Mouse (Mus musculus): ENCODE data around the gene Gucy2c. TPM values are rescaled to one million over a fixed set of nuclear protein-coding genes. Genes with fewer than 3 reads are reported as not detected.

Gucy2c gene
- polyA plus RNA-seq, 1 experiment, result not detected

- no peak overlapping the region for H3K4me3 ChIP-seq (replicated peaks; ENCODE audit: control insufficient read depth, low read depth, low read length)
- WGBS, result 85% methylated on average over 9 of the region's 9 CpGs
- H3K4me1 ChIP-seq (ENCODE audit: control insufficient read depth, insufficient read depth, low read length), result peaks cover 1% of the 10 kb centered on the region; the same call in 1 of the 2 replicates
- H3K27ac ChIP-seq (ENCODE audit: control insufficient read depth, insufficient read depth, low read depth, low read length, poor library complexity), result no peak overlapping the region
- TF ChIP-seq POLR2A (IDR thresholded peaks at IDR 0.05; ENCODE audit: borderline replicate concordance, control insufficient read depth, low read depth, low read length) (no peak), CTCF (IDR thresholded peaks at IDR 0.05; ENCODE audit: control insufficient read depth, insufficient read depth, low read length) (no peak)
These were observed 1.2 kb upstream of the Gucy2c start for GRCm38 (mm10) chr6:136782761-136783160.

GRCm38 (mm10) chr6:136782146-136782545, 581 bp upstream of the Gucy2c start:
- WGBS, result 71% methylated on average over 12 of the region's 12 CpGs
- no peak for TF ChIP-seq CTCF (IDR thresholded peaks at IDR 0.05; ENCODE audit: control insufficient read depth, insufficient read depth, low read length)
- H3K4me3 ChIP-seq (replicated peaks; ENCODE audit: control insufficient read depth, low read depth, low read length), result no peak overlapping the region
- H3K27ac ChIP-seq (ENCODE audit: control insufficient read depth, insufficient read depth, low read depth, low read length, poor library complexity), result no peak overlapping the region
- peaks cover 1% of the 10 kb centered on the region; the same call in 1 of the 2 replicates for H3K4me1 ChIP-seq (ENCODE audit: control insufficient read depth, insufficient read depth, low read length)

GRCm38 (mm10) chr6:136776392-136776791, 5.2 kb downstream of the Gucy2c start:
- Histone ChIP-seq H3K4me3 (replicated peaks; ENCODE audit: control insufficient read depth, low read depth, low read length) (no peak overlapping the region), H3K27ac (ENCODE audit: control insufficient read depth, insufficient read depth, low read depth, low read length, poor library complexity) (no peak overlapping the region), H3K4me1 (ENCODE audit: control insufficient read depth, insufficient read depth, low read length) (no peaks in the 10 kb centered on the region)
- 77% methylated on average over 1 of the region's 1 CpGs for WGBS
- no peak for TF ChIP-seq CTCF (IDR thresholded peaks at IDR 0.05; ENCODE audit: control insufficient read depth, insufficient read depth, low read length)
- no peak for TF ChIP-seq POLR2A (IDR thresholded peaks at IDR 0.05; ENCODE audit: borderline replicate concordance, control insufficient read depth, low read depth, low read length)

- Histone ChIP-seq H3K4me3 (replicated peaks; ENCODE audit: control insufficient read depth, low read depth, low read length) (no peak overlapping the region), H3K27ac (ENCODE audit: control insufficient read depth, insufficient read depth, low read depth, low read length, poor library complexity) (no peak overlapping the region), H3K4me1 (ENCODE audit: control insufficient read depth, insufficient read depth, low read length) (no peaks in the 10 kb centered on the region)
- WGBS, result 78% methylated on average over 7 of the region's 7 CpGs
- TF ChIP-seq POLR2A (IDR thresholded peaks at IDR 0.05; ENCODE audit: borderline replicate concordance, control insufficient read depth, low read depth, low read length) (no peak), CTCF (IDR thresholded peaks at IDR 0.05; ENCODE audit: control insufficient read depth, insufficient read depth, low read length) (no peak)
These were observed 11.7 kb downstream of the Gucy2c start for GRCm38 (mm10) chr6:136769859-136770258.

- TF ChIP-seq POLR2A (IDR thresholded peaks at IDR 0.05; ENCODE audit: borderline replicate concordance, control insufficient read depth, low read depth, low read length), result no peak
- no peak for TF ChIP-seq CTCF (IDR thresholded peaks at IDR 0.05; ENCODE audit: control insufficient read depth, insufficient read depth, low read length)
- Histone ChIP-seq H3K4me3 (replicated peaks; ENCODE audit: control insufficient read depth, low read depth, low read length) (no peak overlapping the region), H3K4me1 (ENCODE audit: control insufficient read depth, insufficient read depth, low read length) (no peaks in the 10 kb centered on the region), H3K27ac (ENCODE audit: control insufficient read depth, insufficient read depth, low read depth, low read length, poor library complexity) (no peak overlapping the region)
- WGBS, result 65% methylated on average over 8 of the region's 8 CpGs
These were observed 12.4 kb downstream of the Gucy2c start for GRCm38 (mm10) chr6:136769143-136769542.

- Histone ChIP-seq H3K27ac (ENCODE audit: control insufficient read depth, insufficient read depth, low read depth, low read length, poor library complexity) (no peak overlapping the region), H3K4me1 (ENCODE audit: control insufficient read depth, insufficient read depth, low read length) (no peaks in the 10 kb centered on the region), H3K4me3 (replicated peaks; ENCODE audit: control insufficient read depth, low read depth, low read length) (no peak overlapping the region)
- TF ChIP-seq CTCF (IDR thresholded peaks at IDR 0.05; ENCODE audit: control insufficient read depth, insufficient read depth, low read length), result no peak
- WGBS, result 12% methylated on average over 1 of the region's 1 CpGs
These were observed 17.7 kb downstream of the Gucy2c start for GRCm38 (mm10) chr6:136763912-136764311.

- 57% methylated on average over 11 of the region's 11 CpGs for WGBS
- TF ChIP-seq POLR2A (IDR thresholded peaks at IDR 0.05; ENCODE audit: borderline replicate concordance, control insufficient read depth, low read depth, low read length), result no peak
- TF ChIP-seq CTCF (IDR thresholded peaks at IDR 0.05; ENCODE audit: control insufficient read depth, insufficient read depth, low read length), result no peak
- no peak overlapping the region for H3K27ac ChIP-seq (ENCODE audit: control insufficient read depth, insufficient read depth, low read depth, low read length, poor library complexity)
- no peaks in the 10 kb centered on the region; the same call in 1 of the 2 replicates for H3K4me1 ChIP-seq (ENCODE audit: control insufficient read depth, insufficient read depth, low read length)
- H3K4me3 ChIP-seq (replicated peaks; ENCODE audit: control insufficient read depth, low read depth, low read length), result no peak overlapping the region
These were observed 31.0 kb downstream of the Gucy2c start for GRCm38 (mm10) chr6:136750567-136750966.

GRCm38 (mm10) chr6:136745586-136745985, 36.0 kb downstream of the Gucy2c start:
- no peak overlapping the region for H3K4me3 ChIP-seq (replicated peaks; ENCODE audit: control insufficient read depth, low read depth, low read length)
- H3K4me1 ChIP-seq (ENCODE audit: control insufficient read depth, insufficient read depth, low read length), result peaks cover 6% of the 10 kb centered on the region
- WGBS, result 12% methylated on average over 5 of the region's 5 CpGs
- TF ChIP-seq POLR2A (IDR thresholded peaks at IDR 0.05; ENCODE audit: borderline replicate concordance, control insufficient read depth, low read depth, low read length), result no peak
- TF ChIP-seq CTCF (IDR thresholded peaks at IDR 0.05; ENCODE audit: control insufficient read depth, insufficient read depth, low read length), result no peak
- H3K27ac ChIP-seq (ENCODE audit: control insufficient read depth, insufficient read depth, low read depth, low read length, poor library complexity), result no peak overlapping the region

GRCm38 (mm10) chr6:136743729-136744128, 37.8 kb downstream of the Gucy2c start:
- TF ChIP-seq CTCF (IDR thresholded peaks at IDR 0.05; ENCODE audit: control insufficient read depth, insufficient read depth, low read length) (no peak), POLR2A (IDR thresholded peaks at IDR 0.05; ENCODE audit: borderline replicate concordance, control insufficient read depth, low read depth, low read length) (no peak)
- H3K4me3 ChIP-seq (replicated peaks; ENCODE audit: control insufficient read depth, low read depth, low read length), result no peak overlapping the region
- no peak overlapping the region for H3K27ac ChIP-seq (ENCODE audit: control insufficient read depth, insufficient read depth, low read depth, low read length, poor library complexity)
- WGBS, result 2% methylated on average over 7 of the region's 7 CpGs
- peaks cover 6% of the 10 kb centered on the region for H3K4me1 ChIP-seq (ENCODE audit: control insufficient read depth, insufficient read depth, low read length)
